Mouse (Mus musculus): ENCODE measurements around the gene Tmem169.

DNA sequence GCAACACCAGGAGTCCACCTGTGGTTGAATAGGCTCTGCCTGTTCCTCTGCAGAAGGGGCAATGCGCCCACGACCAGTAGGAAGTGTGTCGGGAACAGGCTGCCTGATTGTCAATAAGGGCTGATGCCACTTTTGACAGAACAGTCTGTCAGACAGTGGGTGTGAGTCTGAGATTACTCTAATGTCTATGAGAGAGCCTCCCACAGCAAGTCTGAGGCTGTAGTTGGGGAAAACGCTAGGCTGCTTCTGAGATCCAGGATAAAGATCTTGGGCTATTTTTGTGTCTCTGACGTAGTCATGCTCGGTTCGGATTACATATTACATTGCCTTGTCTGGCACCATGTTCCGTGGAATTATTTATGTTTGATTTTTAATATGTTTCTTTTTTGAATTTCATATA lies 11.6 kb downstream of the Tmem169 start:
- TF ChIP-seq CTCF (IDR thresholded peaks at IDR 0.05; ENCODE audit: control insufficient read depth, insufficient read depth, insufficient read length) (no peak), MYOD1 (IDR thresholded peaks at IDR 0.05; ENCODE audit: control insufficient read depth, insufficient read length, low read depth) (no peak)

All from C2C12 (cell line).